Mouse (Mus musculus) inflammation-experienced regulatory T-cells, adult 16 weeks (primary cell): ENCODE measurements around the gene Nkx2-9. TPM values are rescaled to one million over a fixed set of nuclear protein-coding genes. Genes with fewer than 3 reads are reported as not detected.

Experiments used
- polyA plus RNA-seq: library from polyadenylated mRNA; unstranded; fragments of 100-300 nt; shearing (Covaris generic); gene quantifications from one replicate; pipeline ENCODE4 v1.2.1, GENCODE M21; 2017

The Nkx2-9 gene
- not detected for polyA plus RNA-seq

GRCm38 (mm10) chr12:56612761-56613437, at the start of gene Nkx2-9:
TSS of gene Nkx2-9 (minus strand) at chr12:56613284.

Other genes with a start within 250 kb of the Nkx2-9 start
- not detected for gene Nkx2-1, start 76.4 kb downstream of the Nkx2-9 start, polyA plus RNA-seq
- gene Pax9, start 78.5 kb upstream of the Nkx2-9 start, polyA plus RNA-seq: 0.10 TPM